ENCODE assay signal across 18 mouse cellular contexts in the genomic region with DNA sequence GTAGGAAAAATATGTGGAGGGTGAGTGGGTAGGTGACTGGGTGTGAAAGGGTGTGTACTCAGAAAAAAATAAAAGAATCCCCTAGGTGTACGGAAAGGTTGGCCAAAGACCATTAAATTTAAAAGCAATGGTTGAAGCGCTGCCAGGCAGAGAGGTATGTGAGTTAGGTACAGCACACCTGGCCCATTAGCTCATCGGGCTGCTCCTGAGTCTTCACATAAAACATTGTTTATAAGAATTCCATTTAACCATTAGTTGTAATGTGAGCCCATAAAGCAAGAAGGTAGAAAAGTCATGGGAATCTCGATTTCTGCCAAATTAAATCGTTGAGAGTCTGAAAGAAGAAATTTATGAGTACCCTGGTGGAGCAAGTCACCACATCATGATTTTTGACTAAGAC.
"Had no signal": no experiment of that assay in that cellular context is flagged by ENCODE, and none has a peak within 500 bp of the region (broad histone marks: within the 10 kb centered on the region; RNA-seq: fewer than 3 reads in every experiment).

No protein-coding gene starts in this region.

- H3K4me3 ChIP-seq: midbrain, embryonic 10.5 days; myocyte; neural tube, embryonic 13.5 days; neural tube, embryonic 15.5 days had no signal

- H3K27ac ChIP-seq: midbrain, embryonic 10.5 days; neural tube, embryonic 13.5 days; neural tube, embryonic 15.5 days had no signal

- DNase-seq: lung, adult 18-20 months; lung, embryonic 14.5 days; lung, postnatal 10 days; lung, postnatal 4 days; midbrain, embryonic 14.5 days; retina, postnatal 1 day; right cerebral cortex, adult 18-20 months; right cerebral cortex, postnatal 25 days; right cerebral cortex, postnatal 4 days; spleen, adult 18-20 months; thymus, adult 18-20 months; thymus, postnatal 14 days; thymus, postnatal 36 days had no signal

- H3K36me3 ChIP-seq: midbrain, embryonic 10.5 days; neural tube, embryonic 13.5 days; neural tube, embryonic 15.5 days had no signal

- H3K4me2 ChIP-seq: lung, embryonic 14.5 days; neural tube, embryonic 13.5 days; neural tube, embryonic 15.5 days had no signal

- H3K9ac ChIP-seq: lung, embryonic 14.5 days; neural tube, embryonic 13.5 days; neural tube, embryonic 15.5 days had no signal

- H3K9me3 ChIP-seq: midbrain, embryonic 10.5 days; neural tube, embryonic 13.5 days; neural tube, embryonic 15.5 days had no signal

- ATAC-seq: midbrain, embryonic 16.5 days had no signal

- H3K27me3 ChIP-seq: neural tube, embryonic 13.5 days; neural tube, embryonic 15.5 days had no signal

- H3K4me1 ChIP-seq: midbrain, embryonic 10.5 days; neural tube, embryonic 13.5 days; neural tube, embryonic 15.5 days had no signal
